Mouse (Mus musculus): ENCODE results near the gene C530025M09Rik. TPM values are rescaled to one million over a fixed set of nuclear protein-coding genes. Genes with fewer than 3 reads are reported as not detected.

The C530025M09Rik gene
- polyA plus RNA-seq, 1 experiment, result not detected

GRCm38 (mm10) chr2:149818395-149818794 is 12.6 kb downstream of the C530025M09Rik start:
- 75% methylated on average over 3 of the region's 3 CpGs for WGBS
- Histone ChIP-seq H3K4me3 (ENCODE audit: control insufficient read depth, insufficient read depth, low read length) (no peak overlapping the region), H3K4me1 (replicated peaks; ENCODE audit: control insufficient read depth, insufficient read depth, low read length) (no peaks in the 10 kb centered on the region), H3K27ac (ENCODE audit: control insufficient read depth, insufficient read depth, low read length) (no peak overlapping the region), H3K36me3 (ENCODE audit: control insufficient read depth, insufficient read depth, low read length) (no peaks in the 10 kb centered on the region), H3K27me3 (ENCODE audit: control insufficient read depth, insufficient read depth, low read length) (no peaks in the 10 kb centered on the region)
- no peak for TF ChIP-seq POLR2A (IDR thresholded peaks at IDR 0.05; ENCODE audit: control insufficient read depth, extremely low read depth, insufficient read depth, low read length, poor library complexity)
- TF ChIP-seq CTCF (IDR thresholded peaks at IDR 0.05; ENCODE audit: borderline replicate concordance, control insufficient read depth, extremely low read depth, insufficient read depth, low read length, poor library complexity), result no peak
- no peak for DNase-seq

GRCm38 (mm10) chr2:149812899-149813298 is 18.1 kb downstream of the C530025M09Rik start:
- Histone ChIP-seq H3K36me3 (ENCODE audit: control insufficient read depth, insufficient read depth, low read length) (no peaks in the 10 kb centered on the region), H3K4me1 (replicated peaks; ENCODE audit: control insufficient read depth, insufficient read depth, low read length) (no peaks in the 10 kb centered on the region), H3K27ac (ENCODE audit: control insufficient read depth, insufficient read depth, low read length) (no peak overlapping the region), H3K27me3 (ENCODE audit: control insufficient read depth, insufficient read depth, low read length) (no peaks in the 10 kb centered on the region), H3K4me3 (ENCODE audit: control insufficient read depth, insufficient read depth, low read length) (no peak overlapping the region)
- no peak for TF ChIP-seq POLR2A (IDR thresholded peaks at IDR 0.05; ENCODE audit: control insufficient read depth, extremely low read depth, insufficient read depth, low read length, poor library complexity)
- TF ChIP-seq CTCF (IDR thresholded peaks at IDR 0.05; ENCODE audit: borderline replicate concordance, control insufficient read depth, extremely low read depth, insufficient read depth, low read length, poor library complexity), result no peak
- DNase-seq, result no peak
- WGBS, result 95% methylated on average over 2 of the region's 2 CpGs

- DNase-seq, result no peak
- no peaks in the 10 kb centered on the region for H3K27me3 ChIP-seq (ENCODE audit: control insufficient read depth, insufficient read depth, low read length)
- no peak overlapping the region for H3K4me3 ChIP-seq (ENCODE audit: control insufficient read depth, insufficient read depth, low read length)
- H3K36me3 ChIP-seq (ENCODE audit: control insufficient read depth, insufficient read depth, low read length), result no peaks in the 10 kb centered on the region
- no peaks in the 10 kb centered on the region for H3K4me1 ChIP-seq (replicated peaks; ENCODE audit: control insufficient read depth, insufficient read depth, low read length)
- no peak overlapping the region for H3K27ac ChIP-seq (ENCODE audit: control insufficient read depth, insufficient read depth, low read length)
- TF ChIP-seq CTCF (IDR thresholded peaks at IDR 0.05; ENCODE audit: borderline replicate concordance, control insufficient read depth, extremely low read depth, insufficient read depth, low read length, poor library complexity) (no peak), POLR2A (IDR thresholded peaks at IDR 0.05; ENCODE audit: control insufficient read depth, extremely low read depth, insufficient read depth, low read length, poor library complexity) (no peak)
- 96% methylated on average over 2 of the region's 2 CpGs for WGBS
Observed at GRCm38 (mm10) chr2:149805256-149805655, 25.8 kb downstream of the C530025M09Rik start.

- H3K4me3 ChIP-seq (ENCODE audit: control insufficient read depth, insufficient read depth, low read length), result no peak overlapping the region
- no peak for DNase-seq
- H3K4me1 ChIP-seq (replicated peaks; ENCODE audit: control insufficient read depth, insufficient read depth, low read length), result no peaks in the 10 kb centered on the region
- no peaks in the 10 kb centered on the region for H3K36me3 ChIP-seq (ENCODE audit: control insufficient read depth, insufficient read depth, low read length)
- 82% methylated on average over 3 of the region's 3 CpGs for WGBS
- TF ChIP-seq CTCF (IDR thresholded peaks at IDR 0.05; ENCODE audit: borderline replicate concordance, control insufficient read depth, extremely low read depth, insufficient read depth, low read length, poor library complexity) (no peak), POLR2A (IDR thresholded peaks at IDR 0.05; ENCODE audit: control insufficient read depth, extremely low read depth, insufficient read depth, low read length, poor library complexity) (no peak)
- no peaks in the 10 kb centered on the region for H3K27me3 ChIP-seq (ENCODE audit: control insufficient read depth, insufficient read depth, low read length)
- H3K27ac ChIP-seq (ENCODE audit: control insufficient read depth, insufficient read depth, low read length), result no peak overlapping the region
Observed at GRCm38 (mm10) chr2:149804599-149805140, 26.3 kb downstream of the C530025M09Rik start.

GRCm38 (mm10) chr2:149798613-149799012 is 32.4 kb downstream of the C530025M09Rik start:
- DNase-seq, result no peak
- H3K27me3 ChIP-seq (ENCODE audit: control insufficient read depth, insufficient read depth, low read length), result no peaks in the 10 kb centered on the region
- no peaks in the 10 kb centered on the region for H3K36me3 ChIP-seq (ENCODE audit: control insufficient read depth, insufficient read depth, low read length)
- H3K27ac ChIP-seq (ENCODE audit: control insufficient read depth, insufficient read depth, low read length), result no peak overlapping the region
- TF ChIP-seq CTCF (IDR thresholded peaks at IDR 0.05; ENCODE audit: borderline replicate concordance, control insufficient read depth, extremely low read depth, insufficient read depth, low read length, poor library complexity) (no peak), POLR2A (IDR thresholded peaks at IDR 0.05; ENCODE audit: control insufficient read depth, extremely low read depth, insufficient read depth, low read length, poor library complexity) (no peak)
- no peaks in the 10 kb centered on the region for H3K4me1 ChIP-seq (replicated peaks; ENCODE audit: control insufficient read depth, insufficient read depth, low read length)
- 14% methylated on average over 3 of the region's 3 CpGs for WGBS
- no peak overlapping the region for H3K4me3 ChIP-seq (ENCODE audit: control insufficient read depth, insufficient read depth, low read length)

Other genes with a start within 250 kb of the C530025M09Rik start
- gene Syndig1, start 2.0 kb downstream of the C530025M09Rik start, polyA plus RNA-seq (2012; rRNA removed), result 0.08 and 0.32 TPM in 2 replicates